Mouse (Mus musculus) CD4-positive, CD25-positive, alpha-beta regulatory T cell, adult 2 months (primary cell): ENCODE data around the gene Rhbdd1.

Source experiments
- DNase-seq: peaks from one replicate; pipeline ENCODE4 v3.0.0-alpha.2; 2012; ENCODE audit warnings: low read depth, low spot score

The Rhbdd1 gene

DNA sequence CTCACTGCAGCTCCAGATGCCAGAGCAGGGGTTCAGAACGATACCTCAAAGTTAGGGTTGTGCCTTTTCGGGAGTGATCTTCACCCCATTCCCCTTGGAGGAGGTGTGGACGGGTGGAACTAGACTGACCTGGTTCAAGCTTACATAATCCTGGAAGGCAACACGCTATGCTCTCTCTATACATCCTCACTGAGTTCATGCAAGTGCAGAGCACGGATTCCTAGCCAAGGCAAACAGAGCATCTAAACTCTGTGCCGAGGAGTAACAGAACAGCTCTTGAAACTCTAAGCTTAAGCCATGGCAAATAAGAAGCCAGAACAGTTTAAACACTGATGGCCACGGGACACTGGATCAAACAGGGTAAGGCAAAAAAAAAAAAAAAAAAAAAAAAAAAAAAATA, 166.1 kb downstream of the Rhbdd1 start:
- DNase-seq: no peak

DNA sequence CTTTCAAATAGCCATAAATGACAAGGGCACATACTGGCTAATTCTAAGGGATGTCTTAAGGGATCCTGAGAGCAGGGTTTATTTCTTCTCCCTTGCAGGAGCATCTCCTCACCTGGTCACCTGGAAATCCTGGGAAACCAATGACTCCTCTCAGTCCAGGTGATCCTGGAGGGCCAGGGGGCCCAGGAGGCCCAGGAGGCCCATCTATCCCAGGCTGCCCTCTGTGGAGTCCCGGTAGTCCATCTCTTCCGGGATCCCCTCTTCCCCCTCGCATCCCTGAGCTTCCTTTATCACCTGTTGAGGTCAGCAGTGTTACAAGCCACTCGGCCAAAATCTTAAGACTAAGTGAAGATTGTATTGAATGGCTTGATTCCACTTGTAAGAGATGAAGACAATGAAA, 170.1 kb downstream of the Rhbdd1 start:
- DNase-seq: no peak

DNA sequence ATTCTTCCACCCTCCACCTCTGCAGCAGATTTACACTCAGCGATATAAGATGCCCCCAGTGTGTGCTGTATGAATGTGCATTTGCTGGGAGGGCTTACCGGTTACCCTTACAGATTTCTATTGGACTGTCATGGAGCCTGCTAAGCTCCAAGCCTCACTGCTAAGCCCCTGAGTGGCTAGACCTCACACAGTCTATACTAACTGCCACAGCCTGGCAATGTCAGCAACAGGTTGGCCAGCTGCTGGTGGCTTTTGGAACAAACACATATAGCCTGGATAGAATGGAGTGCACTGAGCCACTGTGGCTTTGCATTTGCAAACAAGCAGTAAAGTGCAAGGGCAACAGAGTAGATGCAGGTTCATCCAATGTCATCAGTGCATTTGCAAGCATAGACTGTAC, 175.7 kb downstream of the Rhbdd1 start:
- no peak for DNase-seq
